Mouse (Mus musculus): ENCODE data around the gene Helz. TPM values are rescaled to one million over a fixed set of nuclear protein-coding genes. Genes with fewer than 3 reads are reported as not detected.

Helz gene
- polyA plus RNA-seq, 1 experiment from 2014 or later: 22.9 TPM

DNA sequence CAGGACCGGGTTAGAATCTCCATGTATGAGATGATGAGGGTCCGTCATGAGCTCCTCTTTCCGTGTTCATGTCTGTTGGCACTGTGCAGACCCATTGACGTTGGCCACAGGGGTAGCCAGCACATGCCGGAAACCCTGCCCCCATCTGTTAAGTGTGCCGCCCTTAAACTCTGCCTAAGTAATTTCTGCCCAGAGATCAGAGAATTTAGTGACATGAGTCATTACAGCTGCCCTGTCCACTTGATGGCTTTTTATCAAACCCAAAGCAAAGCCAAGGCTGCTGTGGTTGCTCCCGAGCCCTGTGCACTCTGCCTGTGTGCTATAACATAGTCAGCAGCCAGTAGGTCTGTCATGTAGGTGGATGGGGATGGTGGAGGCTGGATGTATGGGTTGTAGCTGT is 83.4 kb downstream of the Helz start:
- Histone ChIP-seq H3K27ac (no peak overlapping the region), H3K9ac (no peak overlapping the region), H3K4me3 (replicated peaks) (no peak overlapping the region), H3K4me2 (no peak overlapping the region), H3K9me3 (replicated peaks) (no peaks in the 10 kb centered on the region), H3K36me3 (peaks cover 72% of the 10 kb centered on the region), H3K27me3 (no peaks in the 10 kb centered on the region), H3K4me1 (no peaks in the 10 kb centered on the region)
- no peak for ATAC-seq (replicated peaks; ENCODE audit: low FRiP score)
- 87% methylated on average over 7 of the region's 7 CpGs for WGBS

DNA sequence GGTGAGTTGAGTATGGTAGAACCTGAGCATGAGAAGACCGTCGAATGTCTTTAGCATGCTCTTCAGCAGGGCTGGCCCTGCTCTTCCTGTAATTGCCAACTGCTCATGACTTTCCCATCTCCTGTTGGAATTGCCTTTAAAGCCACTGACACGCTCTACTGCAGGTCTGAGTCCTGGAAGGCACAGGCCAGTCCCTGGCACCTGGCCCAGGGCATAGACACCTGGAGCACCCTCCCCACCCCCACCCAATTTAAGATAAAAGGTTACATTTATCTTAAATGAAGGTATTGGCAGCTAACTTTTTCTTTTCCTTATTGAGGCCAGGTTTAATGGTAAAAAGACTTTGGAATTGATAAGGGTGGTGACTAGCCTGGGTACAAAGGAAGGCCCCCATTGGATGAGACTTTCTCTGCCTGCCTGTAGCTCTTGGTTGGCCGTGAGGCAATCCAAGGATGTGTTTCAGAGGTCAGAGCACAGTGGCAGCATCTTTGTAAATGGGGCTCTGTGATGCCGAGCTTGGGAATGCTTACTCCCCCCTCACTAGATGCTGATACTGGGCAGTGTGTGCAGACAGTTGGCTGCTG is 85.9 kb downstream of the Helz start:
- H3K9ac ChIP-seq: no peak overlapping the region
- 84% methylated on average over 5 of the region's 5 CpGs for WGBS
- H3K4me2 ChIP-seq: no peak overlapping the region
- no peak for ATAC-seq (replicated peaks; ENCODE audit: low FRiP score)
- H3K9me3 ChIP-seq (replicated peaks): no peaks in the 10 kb centered on the region
- no peak overlapping the region for H3K4me3 ChIP-seq (replicated peaks)
- H3K27me3 ChIP-seq: no peaks in the 10 kb centered on the region
- H3K27ac ChIP-seq: no peak overlapping the region
- H3K4me1 ChIP-seq: no peaks in the 10 kb centered on the region
- peaks cover 74% of the 10 kb centered on the region for H3K36me3 ChIP-seq

DNA sequence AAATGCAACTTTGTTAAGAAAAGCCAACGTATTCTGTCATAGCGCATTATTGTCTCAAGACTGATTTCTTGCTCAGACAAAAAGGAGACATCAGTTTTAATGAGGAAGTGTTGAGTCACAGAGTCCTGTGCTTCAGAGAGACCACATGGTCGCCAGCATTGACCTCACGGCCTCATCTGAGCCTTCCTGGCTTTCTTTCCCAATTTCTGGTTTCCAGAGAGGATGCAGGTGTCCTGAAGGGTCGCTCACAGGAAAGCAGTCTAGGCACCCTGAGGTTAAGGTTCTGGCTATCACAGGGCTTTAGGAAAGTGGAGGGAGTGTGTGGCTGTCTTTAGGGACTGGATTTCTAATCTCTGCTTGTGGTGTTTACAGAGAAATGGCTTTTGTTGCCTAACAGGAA is 90.4 kb downstream of the Helz start:
- ATAC-seq (replicated peaks; ENCODE audit: low FRiP score): no peak
- no peaks in the 10 kb centered on the region for H3K27me3 ChIP-seq
- no peaks in the 10 kb centered on the region for H3K4me1 ChIP-seq
- H3K27ac ChIP-seq: no peak overlapping the region
- H3K4me2 ChIP-seq: no peak overlapping the region
- H3K4me3 ChIP-seq (replicated peaks): no peak overlapping the region
- no peak overlapping the region for H3K9ac ChIP-seq
- H3K9me3 ChIP-seq (replicated peaks): no peaks in the 10 kb centered on the region
- 76% methylated on average over 5 of the region's 5 CpGs for WGBS
- H3K36me3 ChIP-seq: peaks cover 81% of the 10 kb centered on the region

DNA sequence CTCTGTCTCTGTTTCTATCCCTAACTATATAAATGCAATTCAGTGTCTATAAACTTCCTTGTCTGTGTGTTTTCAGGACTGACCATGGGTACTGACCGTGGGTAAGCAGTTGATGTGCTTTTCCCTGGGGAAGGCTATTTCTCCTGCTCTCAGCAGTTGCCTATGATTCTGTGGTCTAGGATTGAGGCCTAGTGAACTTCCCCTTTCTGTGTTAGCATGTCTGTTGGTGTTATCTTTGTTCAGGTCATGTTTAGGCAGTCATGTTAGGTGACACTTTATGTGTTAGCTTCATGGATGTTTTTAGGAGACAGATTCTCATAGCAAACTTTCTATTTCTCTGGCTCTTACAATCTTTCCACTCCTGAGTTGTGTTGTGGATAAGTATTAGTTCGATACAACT is 91.9 kb downstream of the Helz start:
- no peak overlapping the region for H3K9ac ChIP-seq
- no peaks in the 10 kb centered on the region for H3K27me3 ChIP-seq
- no peak overlapping the region for H3K4me3 ChIP-seq (replicated peaks)
- peaks cover 81% of the 10 kb centered on the region for H3K36me3 ChIP-seq
- no peaks in the 10 kb centered on the region for H3K9me3 ChIP-seq (replicated peaks)
- no peak for ATAC-seq (replicated peaks; ENCODE audit: low FRiP score)
- WGBS: 88% methylated on average over 2 of the region's 2 CpGs
- H3K4me2 ChIP-seq: no peak overlapping the region
- H3K27ac ChIP-seq: no peak overlapping the region
- no peaks in the 10 kb centered on the region for H3K4me1 ChIP-seq

DNA sequence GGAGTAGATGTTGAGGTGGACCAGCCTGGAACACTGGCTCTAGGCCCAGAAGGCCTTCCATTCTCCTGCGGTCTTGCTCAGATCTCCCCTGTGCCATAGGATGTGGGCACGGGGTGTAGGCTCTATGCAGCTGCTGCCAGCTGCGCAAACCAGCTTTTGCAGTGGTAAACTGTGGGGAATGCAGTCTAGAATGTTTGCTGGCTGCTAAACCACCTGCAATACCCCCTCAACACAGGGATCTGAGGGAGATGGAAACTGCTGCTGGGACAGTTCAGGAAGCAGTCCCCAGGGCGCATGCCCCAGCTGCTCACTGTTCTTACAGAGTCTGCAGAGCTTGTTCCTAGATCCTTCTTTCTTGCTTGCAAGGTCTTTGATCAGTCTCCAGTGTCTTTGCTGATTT is 96.7 kb downstream of the Helz start:
- H3K9ac ChIP-seq: no peak overlapping the region
- WGBS: 96% methylated on average over 4 of the region's 4 CpGs
- H3K4me3 ChIP-seq (replicated peaks): no peak overlapping the region
- no peaks in the 10 kb centered on the region for H3K9me3 ChIP-seq (replicated peaks)
- no peak overlapping the region for H3K4me2 ChIP-seq
- no peak overlapping the region for H3K27ac ChIP-seq
- no peaks in the 10 kb centered on the region for H3K27me3 ChIP-seq
- ATAC-seq (replicated peaks; ENCODE audit: low FRiP score): no peak
- no peaks in the 10 kb centered on the region for H3K4me1 ChIP-seq
- peaks cover 85% of the 10 kb centered on the region for H3K36me3 ChIP-seq

DNA sequence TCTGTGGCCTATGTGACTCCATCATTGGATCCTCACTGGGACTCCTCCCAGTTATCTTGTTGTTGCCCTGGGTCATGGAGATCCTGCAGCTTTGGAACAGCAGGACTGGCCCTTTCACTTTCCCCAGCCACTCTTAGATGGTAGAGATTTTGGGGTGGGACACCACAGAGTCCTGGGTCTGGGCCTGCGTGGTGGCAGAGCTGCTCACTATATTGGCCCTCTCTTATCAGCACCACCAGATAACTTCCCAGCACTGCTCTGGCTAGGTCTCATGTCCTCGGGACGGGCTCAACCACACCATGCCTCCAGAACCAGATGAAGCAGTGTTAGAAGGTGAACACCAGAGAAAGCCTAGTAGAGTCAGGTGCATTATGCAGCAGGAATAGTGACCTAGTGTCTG is 99.6 kb downstream of the Helz start:
- 95% methylated on average over 3 of the region's 3 CpGs for WGBS
- no peak overlapping the region for H3K27ac ChIP-seq
- H3K36me3 ChIP-seq: peaks cover 83% of the 10 kb centered on the region
- no peaks in the 10 kb centered on the region for H3K9me3 ChIP-seq (replicated peaks)
- no peak overlapping the region for H3K9ac ChIP-seq
- no peak overlapping the region for H3K4me2 ChIP-seq
- H3K27me3 ChIP-seq: no peaks in the 10 kb centered on the region
- no peak overlapping the region for H3K4me3 ChIP-seq (replicated peaks)
- peaks cover 14% of the 10 kb centered on the region for H3K4me1 ChIP-seq
- ATAC-seq (replicated peaks; ENCODE audit: low FRiP score): no peak

DNA sequence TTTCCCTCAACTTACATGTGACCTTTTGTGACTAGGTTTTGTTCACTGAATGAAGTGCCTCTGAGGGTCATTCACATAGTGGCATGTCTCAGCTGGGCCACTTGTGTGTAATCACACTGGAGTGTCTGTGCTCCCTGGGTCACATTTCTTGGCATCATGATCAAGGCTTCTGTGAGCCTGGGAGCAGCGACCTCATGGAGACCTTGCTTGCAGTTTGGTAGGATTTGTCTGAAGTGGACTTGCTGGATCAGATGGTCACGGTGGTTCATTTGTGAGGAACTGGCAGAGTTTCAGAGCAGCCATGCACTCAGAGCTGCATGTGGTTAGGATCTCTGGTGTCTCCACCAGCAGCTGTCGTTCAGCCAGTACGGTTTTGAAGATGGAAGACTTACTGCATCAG is 100.9 kb downstream of the Helz start:
- WGBS: 83% methylated on average over 4 of the region's 4 CpGs

DNA sequence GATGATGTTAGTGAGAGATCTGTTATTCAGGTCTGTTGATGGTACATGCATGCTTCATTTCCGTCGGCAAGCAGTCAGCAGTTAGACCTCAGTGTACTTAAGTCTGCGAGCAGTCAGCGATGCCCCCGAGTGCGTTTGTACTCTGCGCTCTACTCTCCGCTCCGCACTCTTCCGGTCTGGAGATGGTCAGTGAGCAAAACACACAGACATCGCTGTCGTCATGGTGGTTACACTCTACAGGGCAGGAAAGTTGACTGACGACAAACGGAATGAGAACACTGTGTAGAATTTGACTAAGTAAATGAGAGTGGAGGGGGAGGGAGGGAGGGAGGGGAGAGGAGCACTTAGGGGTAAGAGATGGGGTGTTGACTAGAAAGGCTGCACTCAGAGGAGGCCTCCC is 101.7 kb downstream of the Helz start:
- Histone ChIP-seq H3K4me1 (peaks cover 21% of the 10 kb centered on the region), H3K4me3 (replicated peaks) (no peak overlapping the region), H3K9ac (no peak overlapping the region), H3K27ac (no peak overlapping the region), H3K9me3 (replicated peaks) (no peaks in the 10 kb centered on the region), H3K36me3 (peaks cover 75% of the 10 kb centered on the region), H3K4me2 (no peak overlapping the region), H3K27me3 (no peaks in the 10 kb centered on the region)
- WGBS: 94% methylated on average over 14 of the region's 14 CpGs
- no peak for ATAC-seq (replicated peaks; ENCODE audit: low FRiP score)

More for the DNA sequence above, 100.9 kb downstream of the Helz start:
- Histone ChIP-seq H3K4me3 (replicated peaks) (no peak overlapping the region), H3K9ac (no peak overlapping the region), H3K27ac (no peak overlapping the region), H3K36me3 (peaks cover 79% of the 10 kb centered on the region), H3K27me3 (no peaks in the 10 kb centered on the region), H3K4me2 (no peak overlapping the region), H3K9me3 (replicated peaks) (no peaks in the 10 kb centered on the region), H3K4me1 (peaks cover 21% of the 10 kb centered on the region)
- ATAC-seq (replicated peaks; ENCODE audit: low FRiP score): no peak

DNA sequence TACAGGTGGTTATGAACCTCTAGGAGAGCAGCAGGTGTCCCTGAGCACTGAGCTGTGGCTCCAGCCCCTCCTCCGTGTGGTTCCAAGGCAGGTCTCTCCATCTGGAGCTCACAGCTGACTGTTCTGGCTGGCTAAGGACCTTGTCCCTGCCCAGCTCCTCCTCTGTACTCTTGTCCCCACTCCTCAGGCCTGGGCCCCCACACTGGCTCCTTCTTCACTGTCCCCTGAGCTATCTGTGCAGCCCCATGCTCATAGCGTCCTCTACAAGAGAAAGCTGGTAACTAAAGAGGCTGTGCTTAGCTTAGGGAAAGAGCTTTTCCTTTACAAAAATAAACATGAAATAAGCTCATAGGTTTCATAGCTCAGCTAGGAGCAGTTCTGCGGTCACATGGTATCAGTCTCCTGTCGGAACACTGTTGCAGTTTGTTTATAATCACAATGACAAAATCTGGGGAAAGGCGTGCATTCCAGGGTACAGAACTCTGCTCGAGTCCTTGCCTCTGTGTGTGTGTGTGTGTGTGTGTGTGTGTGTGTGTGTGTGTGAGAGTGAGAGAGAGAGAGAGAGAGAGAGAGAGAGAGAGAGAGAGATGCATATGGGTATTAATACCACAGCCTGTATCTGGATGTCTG is 102.8 kb downstream of the Helz start:
- Histone ChIP-seq H3K27ac (peak overlapping the region; percentile 46; the same call in 1 of the 2 replicates), H3K4me2 (no peak overlapping the region), H3K4me1 (peaks cover 21% of the 10 kb centered on the region), H3K9me3 (replicated peaks) (no peaks in the 10 kb centered on the region), H3K36me3 (peaks cover 71% of the 10 kb centered on the region), H3K4me3 (replicated peaks) (no peak overlapping the region), H3K9ac (0 out of 2 replicates have a peak overlapping the region, but pooled peaks have one; percentile 21), H3K27me3 (no peaks in the 10 kb centered on the region)
- peak; percentile 49; the same call in 1 of the 2 replicates for ATAC-seq (replicated peaks; ENCODE audit: low FRiP score)
- WGBS: 72% methylated on average over 6 of the region's 6 CpGs

DNA sequence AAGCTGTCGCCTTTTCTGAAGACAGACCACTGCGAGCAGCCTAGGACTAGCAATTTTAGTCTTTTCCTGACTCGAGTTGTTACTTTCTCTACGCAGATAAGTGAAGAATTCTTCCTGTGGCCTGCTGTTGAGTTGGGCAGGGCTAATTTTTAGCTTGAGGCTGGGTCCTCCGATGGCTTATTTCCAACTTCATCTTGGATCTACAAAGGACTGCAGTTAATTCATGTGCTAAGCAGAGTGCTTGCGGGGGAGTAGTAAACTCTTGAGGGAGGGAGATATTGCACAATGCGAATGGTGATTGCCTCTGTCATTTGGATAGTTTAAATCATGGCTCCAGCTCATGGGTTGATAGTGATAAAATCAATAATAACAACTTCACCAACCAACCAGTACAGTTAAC is 103.7 kb downstream of the Helz start:
- no peak for ATAC-seq (replicated peaks; ENCODE audit: low FRiP score)
- no peaks in the 10 kb centered on the region for H3K9me3 ChIP-seq (replicated peaks)
- peaks cover 21% of the 10 kb centered on the region for H3K4me1 ChIP-seq
- no peaks in the 10 kb centered on the region for H3K27me3 ChIP-seq
- H3K4me3 ChIP-seq (replicated peaks): no peak overlapping the region
- no peak overlapping the region for H3K9ac ChIP-seq
- peak overlapping the region; percentile 46; the same call in 1 of the 2 replicates for H3K27ac ChIP-seq
- 55% methylated on average over 7 of the region's 7 CpGs for whole genome bisulfite sequencing
- no peak overlapping the region for H3K4me2 ChIP-seq
- H3K36me3 ChIP-seq: peaks cover 71% of the 10 kb centered on the region

DNA sequence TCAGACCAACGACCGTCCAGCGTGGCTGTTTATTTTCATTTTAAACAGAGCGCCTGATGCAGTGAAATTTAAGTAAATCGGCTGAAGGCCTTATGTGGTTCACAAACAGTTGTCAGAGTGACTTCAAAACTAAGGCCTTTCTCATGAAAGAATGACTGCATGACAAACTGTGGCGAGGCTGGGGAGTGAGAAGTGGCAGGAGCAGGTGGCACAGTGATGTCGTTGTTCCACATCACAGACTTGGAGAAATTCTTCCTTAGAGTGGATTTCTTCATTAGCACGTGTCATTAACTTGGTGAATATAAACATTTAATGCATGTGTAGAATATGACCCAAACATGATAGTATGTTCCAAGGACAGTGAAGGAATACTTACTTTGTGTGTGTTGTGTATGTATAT is 104.4 kb downstream of the Helz start:
- Histone ChIP-seq H3K36me3 (peaks cover 73% of the 10 kb centered on the region), H3K9ac (no peak overlapping the region), H3K4me3 (replicated peaks) (no peak overlapping the region), H3K27me3 (no peaks in the 10 kb centered on the region), H3K9me3 (replicated peaks) (no peaks in the 10 kb centered on the region), H3K27ac (peak overlapping the region; percentile 46; the same call in 1 of the 2 replicates), H3K4me1 (peaks cover 21% of the 10 kb centered on the region), H3K4me2 (no peak overlapping the region)
- ATAC-seq (replicated peaks; ENCODE audit: low FRiP score): peak; percentile 38; the same call in 1 of the 2 replicates
- WGBS: 43% methylated on average over 8 of the region's 8 CpGs

DNA sequence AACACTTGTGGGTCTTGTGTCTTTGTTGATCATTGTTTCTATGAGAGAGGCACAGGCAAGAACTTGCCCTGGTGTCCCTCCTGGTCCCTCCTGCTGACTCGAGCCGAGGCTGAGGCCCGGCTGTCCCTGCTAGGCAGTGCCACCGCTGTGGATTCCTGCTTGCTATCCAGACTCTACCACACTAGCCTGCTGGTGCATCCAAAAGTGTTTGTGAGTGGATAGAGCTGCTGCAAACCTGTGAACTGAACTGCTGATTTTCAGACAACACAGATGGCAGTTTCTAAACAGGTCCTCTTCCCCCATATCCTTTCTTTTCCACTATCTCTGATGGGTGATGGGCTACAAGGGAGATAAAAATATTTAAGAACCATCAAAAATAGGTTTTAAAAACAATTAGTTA is 107.8 kb downstream of the Helz start:
- WGBS: 90% methylated on average over 4 of the region's 4 CpGs
- no peak overlapping the region for H3K4me3 ChIP-seq (replicated peaks)
- H3K27me3 ChIP-seq: no peaks in the 10 kb centered on the region
- no peak overlapping the region for H3K4me2 ChIP-seq
- H3K4me1 ChIP-seq: peaks cover 17% of the 10 kb centered on the region
- H3K36me3 ChIP-seq: peaks cover 72% of the 10 kb centered on the region
- ATAC-seq (replicated peaks; ENCODE audit: low FRiP score): no peak
- no peak overlapping the region for H3K9ac ChIP-seq
- no peaks in the 10 kb centered on the region for H3K9me3 ChIP-seq (replicated peaks)
- no peak overlapping the region for H3K27ac ChIP-seq

DNA sequence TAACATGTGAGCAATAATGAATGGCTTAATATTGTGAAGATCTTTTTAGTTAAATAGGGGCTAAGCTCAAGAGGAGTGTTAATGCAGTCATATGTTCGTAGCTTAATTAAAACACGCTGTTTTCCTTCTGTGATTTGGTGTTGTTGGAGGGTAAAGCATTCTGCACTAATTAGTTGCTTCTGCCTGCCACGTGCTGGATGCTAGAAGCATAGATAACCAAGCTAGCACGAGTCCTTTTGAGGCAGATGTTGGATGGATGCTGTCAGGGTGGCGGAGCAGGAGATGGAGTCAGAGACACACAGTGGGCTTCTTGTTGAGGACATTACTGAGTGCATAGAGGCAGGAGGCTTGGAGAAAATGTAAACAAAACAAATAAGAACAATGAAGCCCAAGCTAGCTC is 109.4 kb downstream of the Helz start:
- ATAC-seq (replicated peaks; ENCODE audit: low FRiP score): no peak
- no peak overlapping the region for H3K4me2 ChIP-seq

More for the DNA sequence above, 109.4 kb downstream of the Helz start:
- Histone ChIP-seq H3K9ac (no peak overlapping the region), H3K27ac (no peak overlapping the region), H3K9me3 (replicated peaks) (no peaks in the 10 kb centered on the region), H3K27me3 (no peaks in the 10 kb centered on the region), H3K36me3 (peaks cover 80% of the 10 kb centered on the region), H3K4me3 (replicated peaks) (no peak overlapping the region), H3K4me1 (peaks cover 10% of the 10 kb centered on the region; the same call in 1 of the 2 replicates)
- WGBS: 88% methylated on average over 5 of the region's 5 CpGs

Measured in kidney, embryonic 15.5 days (tissue).